Mouse (Mus musculus) ES-E14 (cell line): ENCODE measurements around the gene Stk40.

ENCODE experiments used
- CHD2 ChIP-seq: IDR thresholded peaks from 2 replicates; pipeline ENCODE4 v1.6.1; 2014; ENCODE audit warnings: mild to moderate bottlenecking, low read depth, low read length, inconsistent platforms
- ZC3H11A ChIP-seq: IDR thresholded peaks from 2 replicates; pipeline ENCODE4 v1.6.1; 2012; ENCODE audit warnings: low read depth, mild to moderate bottlenecking, inconsistent platforms, low read length, borderline replicate concordance
- ZNF384 ChIP-seq: IDR thresholded peaks from 2 replicates; pipeline ENCODE4 v1.6.1; 2012; ENCODE audit warnings: low read depth, low read length, inconsistent platforms

GRCm38 (mm10) chr4:126160981-126161380, 57.2 kb downstream of the Stk40 start:
- TF ChIP-seq ZNF384 (no peak), CHD2 (no peak), ZC3H11A (no peak)
